Mouse (Mus musculus) layer of hippocampus, adult 2 months (tissue): Measurements from ENCODE around the gene Scd4. TPM values are rescaled to one million over a fixed set of nuclear protein-coding genes. Genes with fewer than 3 reads are reported as not detected.

Experiments
- DNase-seq, 2 experiments: peaks; one replicate each; pipeline ENCODE4 v3.0.0; 2022; ENCODE audit warnings: low spot score in 2 of 2
- H3K27ac ChIP-seq: fragments of 200-600 bp; 2 replicates; pipeline ENCODE4 v1.8.1; 2022
- H3K4me3 ChIP-seq: fragments of 200-600 bp; 2 replicates; pipeline ENCODE4 v1.8.1; 2022; ENCODE audit warnings: mild to moderate bottlenecking
- CTCF ChIP-seq: fragments of 200-600 bp; conservative IDR thresholded peaks from 2 replicates; pipeline ENCODE4 v1.8.1; 2022; ENCODE audit warnings: antibody characterized with exemption, mild to moderate bottlenecking, moderate library complexity
- long read RNA-seq, 2 experiments: library from polyadenylated mRNA; stranded (forward); transcript quantifications; one replicate each; pipeline ENCODE4 v2.0.0; 2021; ENCODE audit warnings: borderline mapping rate in 2 of 2
- total RNA-seq, 2 experiments: library from RNA; stranded (reverse); gene quantifications; 2 replicates each; pipeline ENCODE4 v1.2.3; 2021

The Scd4 gene
- total RNA-seq: 1 to 10 TPM; 2.3 to 2.5 TPM
- long read RNA-seq, experiment 1: 0 reads
- long read RNA-seq, experiment 2: 0 reads

DNA sequence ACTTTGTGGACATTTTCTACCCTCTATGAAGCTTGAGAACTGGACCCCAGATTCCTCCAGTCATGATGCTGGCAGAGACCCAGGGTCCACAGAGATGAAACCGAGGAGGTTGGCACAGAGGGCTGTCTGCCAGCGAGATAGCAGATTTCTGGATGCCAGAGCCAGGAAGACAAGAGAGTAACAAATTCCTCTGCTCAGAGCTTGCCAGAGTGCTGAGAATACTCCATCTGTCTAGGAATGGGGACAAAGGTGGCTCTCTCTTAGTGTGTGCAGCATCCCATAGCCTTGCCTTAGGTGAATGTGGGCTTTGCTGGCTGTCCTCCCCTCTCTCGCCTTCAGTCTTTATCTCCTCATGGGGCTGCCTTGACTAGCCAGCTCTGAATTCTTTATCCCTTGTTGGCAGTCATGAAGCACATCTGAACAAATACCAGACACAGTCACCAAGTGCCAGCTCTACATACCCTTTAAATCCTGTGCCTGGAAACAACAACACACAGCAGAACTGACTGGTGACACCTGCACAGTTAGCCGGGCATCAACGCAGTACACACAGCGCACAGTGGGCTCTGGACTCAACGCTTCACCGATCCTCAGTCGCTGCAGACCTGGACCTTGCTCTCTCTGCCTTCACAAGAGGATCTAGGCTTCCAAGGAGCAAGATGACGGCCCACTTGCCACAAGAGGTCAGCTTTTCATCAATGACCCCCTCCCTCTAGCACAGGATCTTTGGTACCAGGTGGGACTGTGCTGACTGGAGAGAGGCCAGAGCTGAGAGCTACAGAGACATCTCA is at the start of gene Scd4:
Gene Scd4 (plus strand): TSS at position 260 of the 791 bp plus-strand sequence.
- H3K27ac ChIP-seq: peak within 1 kb of the TSS; percentile 63; the same call in 1 of the 2 replicates
- DNase-seq: peak; percentile 33 to 48
- no peak for TF ChIP-seq CTCF
- no peak within 1 kb of the TSS for H3K4me3 ChIP-seq

DNA sequence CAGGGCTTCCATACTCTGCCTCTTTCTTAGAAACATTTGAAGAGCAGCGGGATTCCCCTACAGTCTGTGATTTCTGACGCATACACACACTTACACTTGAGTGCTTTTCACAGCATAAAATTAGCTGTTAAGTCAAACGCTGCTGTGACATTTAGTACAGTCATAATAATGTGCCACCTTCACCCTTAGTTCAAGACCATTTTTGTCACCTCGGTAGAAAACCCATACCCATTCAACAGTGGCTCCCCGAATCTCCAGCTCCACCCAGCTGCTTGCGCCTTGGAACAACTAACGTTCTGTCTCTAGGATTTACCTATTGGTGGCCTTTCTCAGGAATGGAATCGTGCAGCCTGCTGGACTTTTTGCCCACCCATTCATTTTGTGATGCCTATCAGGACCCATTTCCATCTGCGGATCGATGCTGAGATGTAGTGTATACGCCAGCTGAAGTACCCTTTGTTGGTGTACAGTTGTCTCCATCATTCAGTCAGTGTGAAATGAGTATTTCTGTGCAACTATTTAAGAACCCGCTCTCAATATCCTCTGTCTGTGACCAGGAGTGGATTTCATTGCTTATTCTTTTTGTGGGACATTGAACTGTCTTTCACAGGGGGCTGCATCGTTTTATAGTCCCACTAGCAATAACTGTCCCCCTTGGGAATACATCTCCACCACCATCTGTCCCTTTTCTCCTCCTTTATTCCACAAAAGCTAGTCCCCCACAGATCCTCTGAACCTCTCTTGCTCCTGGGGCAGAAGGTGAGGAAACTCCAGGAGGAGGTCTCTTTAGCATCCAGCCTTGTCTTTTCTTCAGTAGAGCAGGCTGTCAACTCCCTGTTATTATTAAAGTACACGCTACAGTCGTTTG is 49.5 kb upstream of the Scd4 start:
- no peak for DNase-seq
- H3K27ac ChIP-seq: peak overlapping the region; percentile 95
- no peak for TF ChIP-seq CTCF
- H3K4me3 ChIP-seq: peak overlapping the region; percentile 78

DNA sequence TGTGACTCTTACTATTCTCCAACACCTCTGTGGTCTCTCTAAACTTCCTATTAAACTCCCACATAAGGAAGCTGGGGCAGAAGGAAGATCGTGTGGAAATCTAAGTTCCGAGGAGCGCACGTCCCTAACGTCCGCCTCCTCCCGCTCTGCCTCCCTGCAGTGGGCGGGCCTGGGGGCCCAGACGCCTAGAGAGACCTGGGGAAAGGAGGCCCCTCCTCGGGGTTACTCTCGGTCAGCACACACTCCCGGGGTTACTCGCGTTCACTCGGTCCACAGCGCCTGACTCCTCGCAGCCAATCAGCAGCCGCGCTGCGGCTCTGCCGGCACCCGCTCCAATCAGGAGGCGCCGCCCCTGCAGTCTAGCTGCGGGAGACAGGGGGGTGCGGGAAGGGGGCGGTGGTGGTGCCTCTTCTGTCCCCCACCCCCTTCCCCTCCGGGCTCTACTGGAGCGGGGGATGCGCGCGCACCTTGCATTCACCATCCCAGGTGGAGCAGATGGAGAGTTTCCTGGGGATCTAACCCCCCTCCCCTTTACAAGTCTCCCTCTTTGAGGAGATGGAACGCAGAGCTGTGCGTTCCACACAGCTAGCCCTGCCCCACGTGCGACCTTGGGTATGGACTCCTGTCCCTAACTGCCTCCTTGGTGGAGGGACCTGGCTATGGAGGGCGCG is 48.7 kb upstream of the Scd4 start:
- 0 out of 2 replicates have a peak, but pooled peaks have one; percentile 4 for TF ChIP-seq CTCF
- Histone ChIP-seq H3K27ac (peak overlapping the region; percentile 95), H3K4me3 (peak overlapping the region; percentile 78)
- peak; percentile 85 to 92 for DNase-seq

DNA sequence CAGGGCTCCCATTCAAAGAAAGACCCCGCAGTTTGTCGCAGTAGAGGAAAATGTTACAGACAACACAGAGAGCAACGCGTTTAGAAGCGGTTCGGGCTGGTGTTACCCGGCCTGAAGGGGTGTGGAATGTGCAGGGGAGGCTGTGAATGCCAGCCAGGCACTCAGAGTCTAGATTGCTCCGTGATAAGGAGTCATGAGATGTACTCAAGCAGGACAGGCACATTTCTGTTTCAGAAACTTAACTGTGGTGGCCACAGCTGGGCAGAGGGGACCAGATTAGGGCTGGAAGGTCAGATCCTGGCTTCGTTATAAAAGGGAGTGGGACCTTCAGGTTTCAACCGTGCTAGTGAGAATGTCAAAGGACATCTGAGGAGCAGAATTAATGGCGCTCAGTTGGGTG is 48.2 kb upstream of the Scd4 start:
- DNase-seq: no peak
- peak overlapping the region; percentile 95 for H3K27ac ChIP-seq
- H3K4me3 ChIP-seq: peak overlapping the region; percentile 78
- TF ChIP-seq CTCF: no peak

DNA sequence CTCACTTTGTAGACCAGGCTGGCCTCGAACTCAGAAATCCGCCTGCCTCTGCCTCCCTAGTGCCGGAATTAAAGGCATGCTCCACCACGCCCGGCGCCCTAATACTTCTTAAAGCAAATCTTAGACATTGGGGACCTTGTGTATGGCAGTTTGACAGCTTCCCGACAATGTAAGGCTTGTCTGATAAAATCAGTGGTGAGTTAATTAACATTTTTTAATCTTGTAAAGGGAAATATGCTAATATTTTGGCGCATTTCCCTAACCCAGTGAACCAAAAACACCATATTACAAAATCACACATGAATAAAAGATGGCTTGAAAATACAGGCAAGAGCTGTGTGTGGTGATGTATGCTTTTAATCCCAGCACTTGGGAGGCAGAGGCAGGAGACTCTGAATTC is 47.3 kb upstream of the Scd4 start:
- no peak overlapping the region for H3K27ac ChIP-seq
- TF ChIP-seq CTCF: no peak
- H3K4me3 ChIP-seq: no peak overlapping the region
- no peak for DNase-seq

DNA sequence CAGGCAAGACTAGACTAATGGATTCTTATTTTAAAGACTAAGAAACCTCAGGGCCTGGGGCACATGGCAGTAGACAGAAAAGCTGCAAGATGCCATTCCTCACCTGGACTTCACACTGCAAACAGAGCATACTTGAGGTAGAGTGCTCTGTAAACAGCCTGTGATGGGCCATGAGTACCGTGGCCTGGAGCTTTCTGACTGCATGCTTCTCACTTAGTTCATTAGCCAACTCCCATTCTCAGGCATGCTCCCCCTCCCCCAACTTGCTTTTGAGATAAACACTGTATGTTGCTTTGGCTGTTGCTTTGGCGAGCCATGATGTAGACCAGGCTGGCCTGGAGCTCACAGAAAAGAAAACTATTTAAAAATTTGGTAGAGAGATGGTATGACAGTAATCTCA is 46.8 kb upstream of the Scd4 start:
- Histone ChIP-seq H3K4me3 (no peak overlapping the region), H3K27ac (no peak overlapping the region)
- no peak for DNase-seq
- TF ChIP-seq CTCF: no peak

DNA sequence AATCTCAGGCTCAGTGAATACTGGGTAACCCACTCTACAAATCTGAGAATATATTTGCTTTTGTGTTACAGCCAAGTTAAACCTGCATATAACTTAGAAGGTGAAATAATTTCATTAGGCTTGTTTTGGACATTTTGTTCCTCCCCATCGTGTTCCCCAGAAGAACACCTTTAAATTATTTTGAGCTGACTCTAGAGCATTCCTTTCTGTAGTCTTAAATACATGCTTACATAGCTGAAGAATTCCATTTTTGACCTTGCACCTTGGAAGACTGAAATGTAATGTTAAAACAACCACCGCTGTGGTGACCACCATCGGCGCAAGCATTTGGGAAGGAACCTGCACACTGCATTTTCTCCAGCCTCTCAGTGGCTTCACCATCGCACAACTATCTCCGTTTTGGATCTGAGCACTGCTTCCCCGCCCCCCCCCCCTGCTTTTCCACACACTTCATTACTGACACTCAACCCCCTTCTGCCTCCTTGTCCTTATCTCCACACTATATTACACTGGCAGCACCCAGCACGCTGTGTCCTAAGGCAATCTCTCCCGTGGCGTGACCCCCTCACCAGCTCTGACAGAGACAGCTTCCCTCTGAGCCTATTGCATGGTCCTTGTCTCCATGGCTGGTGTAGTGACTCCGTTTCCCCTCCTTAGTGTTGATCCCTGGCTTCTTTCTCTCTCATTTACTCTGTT is 45.3 kb upstream of the Scd4 start:
- H3K27ac ChIP-seq: no peak overlapping the region
- no peak for DNase-seq
- no peak overlapping the region for H3K4me3 ChIP-seq
- no peak for TF ChIP-seq CTCF

DNA sequence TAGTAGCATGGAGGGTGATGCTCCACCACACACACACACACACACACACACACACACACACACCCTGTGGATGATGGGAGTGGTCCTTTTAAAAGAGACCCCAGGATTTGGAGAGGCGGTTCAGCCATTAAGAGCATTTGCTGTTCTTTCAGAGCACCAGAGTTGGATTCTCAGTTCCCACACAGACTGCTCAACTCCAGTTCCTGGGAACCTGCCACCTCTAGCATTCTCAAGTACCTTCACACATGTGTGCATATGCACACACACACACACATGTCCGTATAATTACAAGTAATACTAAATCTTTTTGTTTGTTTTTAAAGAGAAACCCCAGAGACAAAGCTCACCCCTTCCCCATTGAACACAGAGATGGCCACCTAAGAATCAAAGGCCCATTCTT is 40.8 kb upstream of the Scd4 start:
- H3K27ac ChIP-seq: peak overlapping the region; percentile 100; the same call in 1 of the 2 replicates
- H3K4me3 ChIP-seq: no peak overlapping the region
- DNase-seq: no peak
- TF ChIP-seq CTCF: no peak

DNA sequence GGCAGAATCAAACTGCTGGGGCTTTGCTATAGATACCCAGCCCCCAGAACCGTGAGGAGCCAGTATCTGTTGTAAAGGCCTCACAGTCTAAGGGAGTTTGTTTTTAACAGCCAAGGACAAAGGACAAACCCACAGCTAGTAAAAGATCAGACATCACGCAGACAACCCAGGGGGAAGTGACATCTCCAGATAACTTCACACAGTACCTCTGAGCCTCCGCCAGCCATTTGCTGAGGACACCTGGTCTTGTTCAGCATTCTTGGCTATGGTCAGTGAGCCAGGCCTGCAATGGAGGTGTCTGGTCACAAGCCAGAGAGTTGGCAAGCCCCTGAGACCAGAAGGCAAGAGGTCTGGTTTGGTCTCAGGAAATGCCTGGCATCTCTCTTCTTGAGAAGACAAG is 40.4 kb upstream of the Scd4 start:
- Histone ChIP-seq H3K4me3 (peak overlapping the region; percentile 98), H3K27ac (peak overlapping the region; percentile 100)
- DNase-seq: no peak
- TF ChIP-seq CTCF: no peak

DNA sequence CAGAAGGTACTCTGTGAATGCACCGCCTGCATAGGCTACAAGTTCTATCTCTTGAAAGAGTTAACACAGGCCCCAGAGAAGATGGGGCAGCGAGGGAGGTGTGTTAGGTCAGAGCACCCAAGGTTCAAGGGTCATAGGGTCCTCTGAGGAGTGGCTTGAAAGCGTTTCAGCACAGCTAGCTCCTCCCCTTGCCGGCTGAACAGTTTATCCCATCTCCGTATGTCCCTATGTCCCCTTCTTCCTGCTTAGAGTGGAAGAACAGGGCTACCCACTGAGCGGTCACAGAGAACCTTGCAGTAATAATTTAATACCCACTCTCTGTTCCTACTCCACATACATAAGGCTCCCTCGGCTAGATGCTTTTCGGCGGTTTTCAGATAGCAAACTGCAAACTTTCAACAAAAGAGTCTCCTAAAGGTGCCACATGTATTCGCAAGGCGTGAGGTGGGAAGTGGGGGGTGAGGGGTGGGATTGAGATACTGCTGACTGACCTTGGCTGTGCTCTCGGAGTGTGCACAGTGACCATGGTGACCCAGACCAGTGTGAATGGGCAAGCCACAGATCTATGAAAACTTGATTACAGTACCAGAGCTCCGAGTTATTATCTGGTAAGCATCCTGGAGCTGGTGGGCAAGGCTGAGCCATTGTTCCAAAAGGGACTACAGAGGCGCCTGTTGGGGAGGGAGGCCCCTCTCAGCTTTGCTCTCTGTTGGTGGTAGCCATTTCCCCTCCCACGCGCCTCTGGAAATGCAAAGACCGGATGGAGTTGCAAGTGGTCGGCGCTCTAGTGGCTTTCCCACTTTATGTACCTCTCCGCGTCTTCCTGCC is 39.7 kb upstream of the Scd4 start, which contains the start of gene Scd2:
Gene Scd2 (plus strand): TSS at position 734 of the 828 bp plus-strand sequence.
- H3K27ac ChIP-seq: peak within 1 kb of the TSS; percentile 100
- TF ChIP-seq CTCF: no peak
- DNase-seq: no peak
- H3K4me3 ChIP-seq: peak within 1 kb of the TSS; percentile 98

DNA sequence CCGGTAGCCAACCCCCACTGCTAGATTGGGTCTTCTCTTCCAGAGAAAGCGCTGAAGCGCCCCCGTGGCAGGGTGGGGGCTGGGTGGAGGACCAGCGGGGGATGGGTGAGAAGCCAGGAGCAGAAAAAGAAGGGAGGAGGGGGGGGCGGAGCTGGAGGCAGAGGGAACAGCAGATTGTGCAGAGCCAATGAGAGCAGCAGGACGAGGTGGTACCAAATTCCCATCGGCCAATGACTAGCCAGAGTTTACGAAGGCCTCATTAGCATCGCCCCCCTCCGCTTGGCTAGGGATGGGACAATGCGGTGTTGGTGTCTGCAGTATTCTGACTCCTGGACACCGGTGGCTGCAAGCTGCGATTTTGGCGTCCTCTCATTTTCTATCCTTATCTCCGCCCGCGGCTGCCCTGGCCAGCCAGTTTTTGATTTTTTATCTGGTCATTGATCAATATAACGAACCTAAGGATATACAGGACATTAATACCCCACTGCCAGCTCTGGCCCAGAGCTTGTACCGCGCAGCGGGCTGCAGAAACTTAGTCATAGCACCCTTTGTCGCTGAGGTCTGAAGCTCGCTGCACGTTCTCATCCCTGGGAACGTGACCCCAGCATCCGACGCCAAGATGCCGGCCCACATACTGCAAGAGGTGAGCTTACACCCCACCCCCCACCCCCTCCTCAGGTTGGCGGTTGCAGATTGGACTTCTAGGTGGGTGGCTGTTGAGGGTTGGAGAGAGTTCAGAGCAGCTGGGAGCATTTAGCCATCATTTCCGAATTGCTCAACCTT is 38.9 kb upstream of the Scd4 start:
- H3K4me3 ChIP-seq: peak overlapping the region; percentile 98
- DNase-seq: peak; percentile 89 to 97
- H3K27ac ChIP-seq: peak overlapping the region; percentile 100
- peak; percentile 37 for TF ChIP-seq CTCF
